1 mouse cellular context compared by ENCODE assay signal in the genomic region with DNA sequence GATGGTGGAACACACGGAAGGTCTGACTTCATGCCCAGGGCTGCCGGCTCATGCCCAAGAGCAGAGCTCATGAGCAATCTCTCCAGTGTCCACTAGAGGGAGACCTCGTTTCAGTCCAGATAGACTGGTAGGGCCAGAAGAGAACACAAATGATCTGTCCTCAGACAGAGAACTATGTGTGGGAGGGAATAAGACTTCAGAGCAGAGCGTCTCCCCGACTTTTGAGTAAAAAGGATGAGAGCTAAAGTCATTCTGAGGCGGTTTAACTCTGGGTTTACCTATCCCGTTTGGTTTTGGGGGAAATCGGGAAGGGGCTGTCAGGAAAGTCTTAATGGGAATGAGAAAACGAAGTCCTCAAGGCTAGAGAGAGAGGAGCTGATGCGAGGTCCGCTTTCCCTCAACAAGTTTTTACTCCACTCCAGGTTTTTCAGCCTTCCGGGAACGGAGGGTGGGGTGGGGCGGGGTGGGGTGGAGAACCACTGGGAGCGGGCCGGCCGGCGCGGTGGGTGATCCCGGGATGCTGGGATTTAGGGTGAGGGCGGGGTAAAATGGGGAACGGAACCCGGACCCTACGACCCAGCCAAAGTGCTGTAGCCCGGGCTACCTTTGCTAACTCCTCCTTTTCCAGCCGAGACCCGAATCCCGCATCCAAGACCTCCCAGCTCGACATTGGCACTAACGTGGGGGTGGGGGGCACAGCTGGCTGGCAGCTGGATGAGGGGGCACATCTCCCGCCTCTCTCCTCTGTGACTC.
TF ChIP-seq lines count a peak whose summit lies in the region.

No protein-coding gene starts in this region.

TF ChIP-seq in CH12.LX, 34 proteins besides CTCF, POLR2A, EP300 and RAD21:
- TF ChIP-seq UBTF (IDR thresholded peaks at IDR 0.05; ENCODE audit: low read depth, low read length) (no peak), MAZ (IDR thresholded peaks at IDR 0.05; ENCODE audit: low read depth, low read length) (peak; percentile 76), ZMIZ1 (IDR thresholded peaks at IDR 0.05; ENCODE audit: low read depth, low read length) (no peak), POLR2AphosphoS2 (IDR thresholded peaks at IDR 0.05; ENCODE audit: low read depth, low read length) (no peak), SIN3A (IDR thresholded peaks at IDR 0.05; ENCODE audit: low read length) (peak; percentile 55; the same call in 1 of the 2 replicates), KAT2A (IDR thresholded peaks at IDR 0.05; ENCODE audit: insufficient replicate concordance, low read length) (no peak), TBP (conservative IDR thresholded peaks at IDR 0.05; ENCODE audit: low read depth, low read length) (no peak), NRF1 (IDR thresholded peaks at IDR 0.05; ENCODE audit: low read depth, low read length) (peak; percentile 53; the same call in 1 of the 2 replicates), CHD1 (IDR thresholded peaks at IDR 0.05; ENCODE audit: low read depth, low read length) (no peak), USF1 (IDR thresholded peaks at IDR 0.05; ENCODE audit: low read depth, low read length) (no peak), MAX (IDR thresholded peaks at IDR 0.05; ENCODE audit: low read length) (no peak), E2F4 (IDR thresholded peaks at IDR 0.05; ENCODE audit: insufficient replicate concordance, low read depth, low read length) (no peak), MAFK (IDR thresholded peaks at IDR 0.05; ENCODE audit: insufficient replicate concordance, low read length) (no peak), CHD2 (IDR thresholded peaks at IDR 0.05; ENCODE audit: low read length) (no peak; the same call in 1 of the 2 replicates), MEF2A (IDR thresholded peaks at IDR 0.05; ENCODE audit: borderline replicate concordance, low read depth, low read length) (no peak), HCFC1 (IDR thresholded peaks at IDR 0.05; ENCODE audit: low read depth, low read length) (peak; percentile 24), SMC3 (IDR thresholded peaks at IDR 0.05; ENCODE audit: low read depth, low read length) (peak; percentile 66), TCF12 (IDR thresholded peaks at IDR 0.05; ENCODE audit: low read depth, low read length) (0 out of 2 replicates have a peak, but pooled peaks have one; percentile 29), GABPA (IDR thresholded peaks at IDR 0.05; ENCODE audit: insufficient replicate concordance, low read depth, low read length) (no peak), NELFE (IDR thresholded peaks at IDR 0.05; ENCODE audit: low read depth, low read length) (peak; percentile 41; the same call in 1 of the 2 replicates), ZNF384 (IDR thresholded peaks at IDR 0.05; ENCODE audit: low read depth, low read length) (no peak), ZC3H11A (IDR thresholded peaks at IDR 0.05; ENCODE audit: low read depth, low read length) (no peak), BHLHE40 (IDR thresholded peaks at IDR 0.05; ENCODE audit: low read depth, low read length) (no peak), ETS1 (conservative IDR thresholded peaks at IDR 0.05; ENCODE audit: low read depth, low read length) (no peak), JUND (conservative IDR thresholded peaks at IDR 0.05; ENCODE audit: low read depth, low read length) (peak; percentile 16; the same call in 1 of the 2 replicates), IRF4 (IDR thresholded peaks at IDR 0.05; ENCODE audit: low read depth, low read length) (peak; percentile 37; the same call in 1 of the 2 replicates), RCOR1 (conservative IDR thresholded peaks at IDR 0.05; ENCODE audit: low read depth, low read length) (no peak), MXI1 (IDR thresholded peaks at IDR 0.05; ENCODE audit: low read depth, low read length) (peak; percentile 59; the same call in 1 of the 2 replicates), ELF1 (IDR thresholded peaks at IDR 0.05; ENCODE audit: low read depth, low read length) (no peak), ZKSCAN1 (IDR thresholded peaks at IDR 0.05; ENCODE audit: borderline replicate concordance, low read depth, low read length) (no peak), PAX5 (IDR thresholded peaks at IDR 0.05; ENCODE audit: low read length) (no peak), JUN (IDR thresholded peaks at IDR 0.05; ENCODE audit: insufficient read depth, low read depth, low read length) (no peak), MYC (IDR thresholded peaks at IDR 0.05; ENCODE audit: low read depth, low read length) (peak; percentile 73; the same call in 1 of the 2 replicates), USF2 (conservative IDR thresholded peaks at IDR 0.05; ENCODE audit: low read depth, low read length) (no peak)
